In genomic region chr11:69400083-69400850, GRCm38 (mm10) we compare ENCODE assay signal across 9 mouse cellular contexts. TPM values are rescaled to one million over a fixed set of nuclear protein-coding genes. Genes with fewer than 3 reads are reported as not detected.
A peak's percentile ranks its signal among the peaks of the same experiment; 100 is the strongest.
DNase-seq lines count a peak whose midpoint lies in the region; ATAC-seq and TF ChIP-seq lines count a peak whose summit lies in the region.
"Had no signal": no experiment of that assay in that cellular context is flagged by ENCODE, and none has a peak within 500 bp of the region (broad histone marks: within the 10 kb centered on the region; RNA-seq: fewer than 3 reads in every experiment).

No protein-coding gene starts in this region.

- H3K4me2 ChIP-seq in heart, embryonic 15.5 days: peak overlapping the region; percentile 82; the same call in 1 of the 2 replicates

- H3K36me3 ChIP-seq in G1E (replicated peaks): peaks cover 86% of the 10 kb centered on the region
- H3K36me3 ChIP-seq in heart, embryonic 15.5 days: peaks cover 54% of the 10 kb centered on the region

- ATAC-seq in G1E (ENCODE audit: extremely low read depth, insufficient number of reproducible peaks, low FRiP score, poor library complexity, severe bottlenecking): no peak
- ATAC-seq in heart, embryonic 15.5 days (replicated peaks; ENCODE audit: insufficient number of reproducible peaks, insufficient read depth, low FRiP score, low read depth): no peak

- H3K4me1 ChIP-seq in G1E (ENCODE audit: insufficient read depth, low read depth, low read length): peaks cover 58% of the 10 kb centered on the region
- H3K4me1 ChIP-seq in heart, embryonic 15.5 days (replicated peaks): peaks cover 49% of the 10 kb centered on the region

- WGBS in heart, embryonic 15.5 days: 76% methylated on average over 25 of the region's 25 CpGs

- intact Hi-C loops in left cerebral cortex, postnatal 25 days (cut with DNase I): loop anchor here (2.0 kb wide), 1 partner anchor 33 kb away; no protein-coding TSS in a partner anchor

- no peak overlapping the region for H3K27ac ChIP-seq in heart, embryonic 15.5 days
- H3K27ac ChIP-seq: midbrain, embryonic 12.5 days had no signal

- DNase-seq in adrenal gland, postnatal 14 days: peak; percentile 17
- DNase-seq in adrenal gland, postnatal 10 days: no peak
- DNase-seq in kidney, postnatal 10 days: peak; percentile 23
- no peak for DNase-seq in kidney, postnatal 36 days
- DNase-seq in G1E (ENCODE audit: low spot score): no peak
- DNase-seq in left cerebral cortex, postnatal 25 days (ENCODE audit: low spot score in 2 of 2): no peak
- no peak for DNase-seq in spleen, postnatal 10 days (ENCODE audit: low spot score in 2 of 2)

- no peak for TF ChIP-seq CTCF in G1E (IDR thresholded peaks at IDR 0.05; ENCODE audit: low read depth, low read length)

- H3K27me3 ChIP-seq in G1E (ENCODE audit: insufficient read depth, low read length): no peaks in the 10 kb centered on the region
- no peaks in the 10 kb centered on the region for H3K27me3 ChIP-seq in heart, embryonic 15.5 days

- peaks cover 8% of the 10 kb centered on the region for H3K9me3 ChIP-seq in G1E (replicated peaks)
- no peaks in the 10 kb centered on the region for H3K9me3 ChIP-seq in heart, embryonic 15.5 days (replicated peaks)
- H3K9me3 ChIP-seq: midbrain, embryonic 12.5 days had no signal

- peak overlapping the region; percentile 1; the same call in 1 of the 2 replicates for H3K4me3 ChIP-seq in G1E (ENCODE audit: low read depth, low read length)
- no peak overlapping the region; the same call in 1 of the 2 replicates for H3K4me3 ChIP-seq in heart, embryonic 15.5 days

- H3K9ac ChIP-seq in heart, embryonic 15.5 days: no peak overlapping the region
- H3K9ac ChIP-seq: midbrain, embryonic 12.5 days had no signal

RNA-seq across cellular contexts. Expression of gene Tmem88, which starts 2.2 kb away (rescaled TPM):
- 29.5 and 30.2 TPM in 2 replicates for total RNA-seq in adrenal gland, postnatal 14 days (2021)
- 10 to 100 TPM; 29.1 to 33.0 TPM for total RNA-seq in adrenal gland, postnatal 10 days (2021)
- 2.6 TPM in 2 replicates for total RNA-seq in G1E (2014; fragmentation: Nextera tagmentation)
- total RNA-seq in G1E (2017): 0.93 and 1.2 TPM in 2 replicates
- 2.2 and 3.0 TPM in 2 replicates for polyA plus RNA-seq in G1E (2012)
- 37.3 and 40.6 TPM in 2 replicates for polyA plus RNA-seq in heart, embryonic 15.5 days (2015; fragmentation: Nextera tagmentation; extraction: Ambion mirVana)
- 1 to 10 TPM; 3.6 to 3.8 TPM for total RNA-seq in left cerebral cortex, postnatal 25 days (2021)

RNA-seq across cellular contexts. Expression of gene Cyb5d1, which starts 4.8 kb away (rescaled TPM):
- total RNA-seq in adrenal gland, postnatal 14 days (2021): 34.2 and 42.6 TPM in 2 replicates
- total RNA-seq in adrenal gland, postnatal 10 days (2021): 10 to 100 TPM; 32.4 to 38.9 TPM
- total RNA-seq in G1E (2014; fragmentation: Nextera tagmentation): 24.0 and 26.0 TPM in 2 replicates
- 36.0 and 41.5 TPM in 2 replicates for total RNA-seq in G1E (2017)
- polyA plus RNA-seq in G1E (2012): 3.5 and 9.1 TPM in 2 replicates
- 20.6 and 24.0 TPM in 2 replicates for polyA plus RNA-seq in heart, embryonic 15.5 days (2015; fragmentation: Nextera tagmentation; extraction: Ambion mirVana)
- total RNA-seq in left cerebral cortex, postnatal 25 days (2021): 10 to 100 TPM; 35.9 to 41.3 TPM

RNA-seq across cellular contexts. Expression of gene Naa38, which starts 5.0 kb away (rescaled TPM):
- 124 and 137 TPM in 2 replicates for total RNA-seq in adrenal gland, postnatal 14 days (2021)
- total RNA-seq in adrenal gland, postnatal 10 days (2021): 100 to 1,000 TPM; 124 to 138 TPM
- total RNA-seq in G1E (2014; fragmentation: Nextera tagmentation) (96.2 and 98.4 TPM in 2 replicates), G1E (2017) (171 and 204 TPM in 2 replicates)
- 104 and 107 TPM in 2 replicates for polyA plus RNA-seq in G1E (2012)
- 129 and 132 TPM in 2 replicates for polyA plus RNA-seq in heart, embryonic 15.5 days (2015; fragmentation: Nextera tagmentation; extraction: Ambion mirVana)
- total RNA-seq in left cerebral cortex, postnatal 25 days (2021): 100 to 1,000 TPM; 105 to 109 TPM

RNA-seq across cellular contexts. Expression of gene Kdm6b, which starts 13.2 kb away (rescaled TPM):
- total RNA-seq in adrenal gland, postnatal 14 days (2021): 53.7 and 61.3 TPM in 2 replicates
- 10 to 100 TPM; 49.0 to 53.4 TPM for total RNA-seq in adrenal gland, postnatal 10 days (2021)
- total RNA-seq in G1E (2014; fragmentation: Nextera tagmentation): 145 and 185 TPM in 2 replicates
- total RNA-seq in G1E (2017): 3.9 and 4.8 TPM in 2 replicates
- 104 and 111 TPM in 2 replicates for polyA plus RNA-seq in G1E (2012)
- 18.6 and 19.5 TPM in 2 replicates for polyA plus RNA-seq in heart, embryonic 15.5 days (2015; fragmentation: Nextera tagmentation; extraction: Ambion mirVana)
- 10 to 100 TPM; 23.3 to 25.3 TPM for total RNA-seq in left cerebral cortex, postnatal 25 days (2021)

RNA-seq across cellular contexts. Expression of gene Chd3, which starts 31.1 kb away (rescaled TPM):
- total RNA-seq in adrenal gland, postnatal 14 days (2021): 109 and 118 TPM in 2 replicates
- 100 to 1,000 TPM in 1 of 2 experiments, 10 to 100 TPM in 1; 93.8 to 128 TPM for total RNA-seq in adrenal gland, postnatal 10 days (2021)
- total RNA-seq in G1E (2014; fragmentation: Nextera tagmentation) (120 TPM in 2 replicates), G1E (2017) (55.6 and 71.0 TPM in 2 replicates)
- 183 and 212 TPM in 2 replicates for polyA plus RNA-seq in G1E (2012)
- 14.2 and 22.9 TPM in 2 replicates for polyA plus RNA-seq in heart, embryonic 15.5 days (2015; fragmentation: Nextera tagmentation; extraction: Ambion mirVana)
- 100 to 1,000 TPM; 449 to 474 TPM for total RNA-seq in left cerebral cortex, postnatal 25 days (2021)

Comparison
In these comparisons a context has a peak if more than half of its experiments do, and no peak if none do; other contexts are left out.
1. DNase-seq: peak in adrenal gland, postnatal 14 days (single experiment) and kidney, postnatal 10 days (single experiment); none in adrenal gland, postnatal 10 days (single experiment), kidney, postnatal 36 days (0 of 2), G1E (single experiment), left cerebral cortex, postnatal 25 days (0 of 2) and spleen, postnatal 10 days (0 of 2).